Mouse (Mus musculus) retina, embryonic 14.5 days (tissue): ENCODE results near the gene Ly75.

Experiments
- DNase-seq: peaks from one replicate; pipeline ENCODE4 v3.0.0-alpha.2; 2015; ENCODE audit warnings: low spot score

Ly75 gene

DNA sequence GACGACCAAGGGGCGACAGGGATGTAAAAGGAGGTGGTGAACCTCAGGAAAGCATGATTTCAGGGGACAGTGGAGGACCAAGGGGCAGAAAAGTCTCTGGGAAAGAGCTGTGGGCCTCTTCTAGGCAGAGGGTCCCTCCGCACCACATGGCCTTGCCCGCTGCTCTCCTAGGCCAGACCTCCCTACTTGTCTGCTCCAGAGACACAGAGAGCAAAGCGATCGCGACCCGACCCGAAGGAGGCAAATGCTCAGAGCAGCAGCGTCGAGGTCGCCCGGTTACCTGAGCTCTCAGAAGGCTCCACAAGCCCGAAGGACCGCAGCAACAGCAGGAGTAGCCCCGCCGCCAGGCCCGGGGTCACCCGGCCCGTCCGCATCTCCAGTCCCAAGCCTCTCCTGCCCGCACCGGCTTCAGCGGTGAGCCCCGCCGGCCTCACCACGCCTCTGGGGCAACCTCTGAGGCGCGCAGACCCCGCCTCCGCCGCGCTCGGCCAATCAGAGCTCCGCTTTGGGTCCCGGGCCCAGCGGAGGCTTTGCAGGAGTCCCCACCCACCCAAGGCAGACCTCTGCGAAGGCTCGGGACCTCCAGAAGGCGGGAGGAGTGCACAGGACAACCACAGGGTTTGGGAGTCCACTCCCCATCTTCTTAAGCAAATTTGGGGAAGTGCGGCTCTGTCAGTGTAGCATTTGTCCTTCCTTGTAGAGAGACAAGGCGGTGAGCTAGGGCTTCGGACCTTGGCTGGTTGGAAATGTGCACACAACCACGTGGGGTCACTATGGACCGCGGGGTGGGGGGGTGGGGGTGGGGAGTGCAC is at the start of gene Ly75:
Ly75 (minus strand) TSS at position 446 of the 812 bp plus-strand sequence.
- DNase-seq, result peak; percentile 88

DNA sequence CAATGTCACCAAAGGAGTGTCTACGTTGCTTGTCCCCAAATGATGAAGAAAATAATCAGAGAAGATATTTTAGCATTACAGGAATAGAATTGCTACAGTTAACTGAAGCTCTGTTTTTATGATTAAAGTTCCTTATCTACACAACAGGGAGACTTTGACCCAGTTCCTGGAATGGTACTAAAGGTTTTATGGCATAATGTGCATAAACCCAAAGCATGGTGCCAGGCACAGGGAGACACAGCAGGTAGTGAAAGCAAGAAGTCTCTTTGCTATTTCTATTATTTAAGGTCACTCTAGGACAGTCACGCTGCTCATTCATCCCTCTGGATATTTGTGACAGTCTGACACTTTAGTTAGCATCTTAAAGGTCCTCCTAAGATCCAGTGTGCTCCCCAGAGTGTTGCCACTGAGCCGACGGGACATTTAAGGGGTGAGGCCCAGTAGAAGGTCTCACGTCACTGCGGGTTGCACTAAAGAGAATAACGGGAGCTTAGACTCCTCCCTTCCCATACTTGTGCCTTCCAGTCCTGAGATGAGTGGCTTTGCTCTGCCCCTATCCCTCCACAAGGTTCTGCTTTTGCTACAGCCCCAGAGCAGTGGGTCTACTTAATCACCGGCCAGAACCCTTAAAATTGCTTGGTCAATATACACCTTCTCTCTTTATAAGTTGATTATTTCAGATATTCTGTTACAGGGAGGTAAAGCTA is 47.4 kb upstream of the Ly75 start:
- no peak for DNase-seq

DNA sequence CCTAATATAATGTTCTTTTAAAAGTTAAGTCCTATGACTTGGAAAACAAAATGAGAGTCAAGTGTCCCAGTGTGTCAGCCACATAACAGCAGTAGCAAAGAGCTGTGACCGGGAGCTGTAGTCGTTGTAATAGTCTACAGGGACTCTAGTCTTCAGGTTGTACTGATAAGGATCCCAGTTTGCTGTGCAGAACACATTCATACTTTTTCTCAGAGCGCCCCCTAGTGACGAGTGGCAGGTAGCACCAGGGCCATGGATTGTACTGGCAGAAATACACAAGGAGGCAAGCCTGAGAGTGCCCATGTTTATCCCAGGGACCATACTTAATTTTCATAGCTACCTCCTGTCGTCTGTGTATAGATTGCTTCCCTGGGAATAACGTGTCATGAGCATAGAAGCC is 35.0 kb upstream of the Ly75 start:
- peak; percentile 87 for DNase-seq

DNA sequence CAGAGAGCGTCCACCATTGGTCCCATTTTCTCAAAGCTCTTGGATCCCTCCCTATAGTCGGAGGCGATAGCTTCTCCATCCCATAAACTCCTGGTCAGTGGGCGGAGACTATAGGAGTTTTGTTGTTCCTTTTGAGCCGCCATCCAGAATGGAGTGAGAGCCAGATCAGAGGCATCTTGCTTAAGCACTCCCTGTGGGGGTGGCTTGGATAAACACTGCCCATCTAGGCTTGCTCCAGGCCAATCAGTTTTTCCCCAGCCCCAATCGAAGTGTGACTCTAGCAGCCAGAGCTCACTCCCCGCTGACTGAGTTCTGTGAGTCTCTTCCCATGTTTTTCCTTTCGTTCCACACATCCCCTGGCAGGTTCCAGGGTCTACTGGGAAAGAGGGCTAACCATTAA is 31.2 kb upstream of the Ly75 start:
- DNase-seq, result no peak

DNA sequence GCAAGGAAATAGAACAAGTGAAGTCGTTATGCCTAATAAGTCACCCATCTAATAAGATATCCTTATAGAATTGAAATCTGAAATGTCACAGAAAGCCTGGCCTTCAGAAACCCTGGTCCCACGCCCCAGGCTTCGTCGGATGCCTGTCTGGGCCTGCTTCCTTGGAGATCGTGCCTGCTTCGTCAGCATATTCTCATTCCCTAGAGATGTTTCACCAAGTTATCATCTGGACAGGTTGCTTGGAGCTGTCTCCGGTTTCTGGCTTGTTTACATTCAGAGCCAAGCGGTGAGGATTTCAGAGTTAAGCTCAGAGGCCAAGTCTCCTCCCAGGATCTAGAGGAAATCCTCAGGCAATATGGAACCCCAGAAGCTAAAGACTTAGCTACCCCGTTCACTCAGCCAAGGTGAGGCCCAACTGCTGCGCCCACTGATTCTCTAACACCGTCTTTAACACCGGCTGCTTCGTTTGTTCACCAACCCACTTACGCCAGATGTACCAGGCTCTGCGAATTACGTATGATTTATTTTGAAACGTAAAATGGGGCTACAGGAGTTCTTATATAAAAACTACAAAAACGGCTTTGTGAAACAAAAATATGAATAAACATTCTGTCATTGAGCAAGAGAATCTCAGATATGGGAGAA is 30.0 kb upstream of the Ly75 start:
- DNase-seq, result no peak

DNA sequence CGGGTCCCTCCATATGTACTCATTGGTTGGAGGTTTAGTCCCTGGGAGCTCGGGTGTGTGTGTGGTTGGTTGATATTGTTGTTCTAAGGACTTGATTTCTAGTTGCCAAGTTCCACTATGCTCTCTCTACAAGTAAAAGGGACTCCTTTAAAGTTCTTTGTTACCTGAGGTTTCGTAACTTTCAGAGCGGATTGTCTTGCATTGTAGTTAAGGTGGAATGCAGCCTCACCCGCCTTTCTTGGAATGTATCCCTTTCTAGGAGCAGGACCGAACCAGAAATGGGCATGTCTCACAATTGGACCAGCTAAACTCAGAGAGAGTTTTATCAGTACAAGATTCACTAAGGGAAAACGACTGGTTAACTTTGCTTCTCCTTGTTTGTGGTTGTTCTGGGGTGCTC is 28.1 kb upstream of the Ly75 start:
- no peak for DNase-seq

DNA sequence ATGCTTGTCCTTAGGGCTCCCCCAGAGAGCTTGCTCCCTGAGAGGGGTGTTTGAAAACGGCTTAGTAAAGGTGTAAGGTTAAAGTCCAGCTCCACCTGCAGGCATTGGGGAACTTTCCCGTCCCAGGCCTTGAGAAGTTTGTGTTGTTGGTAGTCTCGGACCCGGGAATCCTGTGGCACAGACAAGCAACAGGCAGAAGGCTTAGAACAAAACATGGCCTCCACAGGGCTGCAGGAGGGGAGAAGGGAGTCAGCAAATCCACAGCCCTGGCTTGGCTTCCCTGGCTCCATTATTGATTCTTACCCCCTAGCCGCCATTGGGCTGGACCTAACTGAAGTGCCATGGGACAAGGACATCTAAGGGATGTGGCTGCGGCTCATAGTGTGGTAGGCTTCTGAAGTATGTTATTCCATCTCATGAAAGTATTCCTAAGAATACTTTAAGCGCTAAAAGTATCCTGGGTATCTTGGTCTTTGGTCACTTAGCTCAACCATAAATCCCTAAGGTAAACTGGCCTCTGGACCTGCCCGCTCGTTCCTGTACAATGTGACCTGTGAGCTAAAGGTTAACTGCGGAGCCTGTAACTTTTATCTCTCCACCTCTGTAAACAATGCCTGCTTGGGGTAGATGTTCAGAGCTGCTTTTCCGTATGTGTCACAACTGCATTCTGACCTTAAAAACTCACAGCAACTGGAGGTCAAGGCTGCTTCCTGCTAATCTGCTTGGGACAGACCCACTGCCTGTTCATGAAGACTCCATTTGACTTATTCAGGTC is 27.1 kb upstream of the Ly75 start:
- DNase-seq, result no peak

DNA sequence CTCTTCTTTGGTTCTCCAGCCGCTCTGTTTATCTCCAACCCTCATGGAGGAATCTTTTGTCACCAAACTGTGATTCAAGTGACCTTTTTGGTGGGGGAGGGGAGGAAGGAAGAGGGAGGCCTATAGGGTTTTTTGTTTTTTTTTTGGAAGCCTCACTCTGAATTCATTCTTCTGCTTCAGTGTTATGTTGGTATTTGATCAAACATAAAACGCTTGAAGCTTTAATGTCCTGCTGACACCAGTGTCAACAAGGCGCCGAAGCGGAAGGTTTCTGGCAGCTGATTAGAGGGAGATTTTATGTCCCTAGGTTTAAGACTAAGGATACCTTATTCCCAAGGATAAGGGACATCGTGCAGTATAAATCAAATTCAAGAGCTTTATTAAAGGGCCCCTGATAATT is 26.1 kb upstream of the Ly75 start:
- peak; percentile 35 for DNase-seq

DNA sequence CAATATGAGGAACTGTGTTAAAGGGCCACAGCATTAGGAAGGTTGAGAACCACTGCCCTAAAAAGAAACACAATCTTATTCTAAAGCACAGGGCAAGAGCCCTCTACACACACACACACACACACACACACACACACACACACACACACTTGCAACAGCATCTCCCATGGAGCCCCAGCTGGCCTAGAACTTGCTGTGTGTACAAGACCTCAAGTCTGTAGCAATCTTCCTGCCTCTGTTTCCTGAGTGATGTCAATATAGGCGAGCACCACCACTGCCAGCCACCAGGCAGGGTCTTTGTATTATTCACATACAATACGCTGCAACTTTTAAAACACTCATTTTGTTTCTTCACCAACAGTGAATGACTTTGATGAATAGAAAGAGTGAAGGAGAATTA is 24.3 kb upstream of the Ly75 start:
- DNase-seq, result no peak

DNA sequence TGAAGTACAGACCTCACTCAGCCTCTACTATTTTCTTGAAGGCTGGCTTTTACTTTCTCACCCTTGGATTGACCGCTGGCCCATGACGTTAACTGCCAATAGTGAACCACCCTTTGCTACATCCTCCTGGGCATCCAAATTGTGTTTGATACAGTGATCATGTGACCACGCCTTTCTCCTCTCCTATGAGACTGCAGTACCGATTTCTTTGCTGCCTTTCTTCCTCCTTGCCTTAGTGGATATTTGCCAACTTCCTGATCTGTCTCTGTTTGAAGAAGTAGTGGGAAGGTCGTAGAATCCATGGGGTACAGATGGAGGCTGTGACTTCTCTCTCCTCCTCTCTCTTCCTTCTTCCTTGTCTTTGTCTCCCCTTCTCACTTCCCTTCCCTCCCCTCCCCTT is 22.3 kb upstream of the Ly75 start:
- no peak for DNase-seq

DNA sequence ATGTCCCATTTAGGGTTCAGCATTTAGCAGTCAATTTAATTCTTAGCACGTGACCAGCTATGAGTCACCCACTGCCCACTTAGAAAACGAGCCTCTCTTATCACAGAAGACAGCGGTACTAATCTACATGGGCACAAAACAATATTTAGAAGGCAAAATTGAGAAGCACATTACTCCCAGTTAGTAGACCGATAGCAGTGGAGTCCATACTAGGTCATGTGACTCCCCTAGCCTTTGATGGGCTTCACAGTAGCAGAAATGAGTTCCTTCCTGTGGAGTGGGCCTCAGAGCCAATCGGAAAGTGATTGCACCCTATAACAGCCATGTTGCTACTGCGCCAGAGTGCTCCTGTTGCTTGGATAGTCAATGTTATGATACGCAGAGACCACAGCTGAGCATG is 21.7 kb upstream of the Ly75 start:
- DNase-seq, result no peak

DNA sequence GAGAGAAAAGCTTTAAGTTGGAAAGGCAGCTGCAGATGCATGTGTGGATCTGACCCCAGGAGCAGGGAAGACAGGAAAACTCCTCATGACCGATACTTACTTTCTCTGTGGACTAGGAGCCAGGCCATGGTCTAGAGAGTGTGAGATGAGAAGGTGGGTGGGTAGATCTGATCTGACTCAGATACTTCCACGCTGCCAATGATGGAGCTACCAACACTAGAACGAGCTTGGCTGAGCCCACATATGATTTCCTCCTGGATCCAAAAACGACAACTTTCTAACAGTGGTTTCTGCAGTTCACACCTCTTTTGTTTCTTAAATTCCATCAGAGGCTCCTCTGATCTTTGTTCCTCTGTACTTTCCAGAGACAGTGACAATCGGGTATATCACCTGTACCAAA is 18.6 kb upstream of the Ly75 start:
- DNase-seq, result no peak

DNA sequence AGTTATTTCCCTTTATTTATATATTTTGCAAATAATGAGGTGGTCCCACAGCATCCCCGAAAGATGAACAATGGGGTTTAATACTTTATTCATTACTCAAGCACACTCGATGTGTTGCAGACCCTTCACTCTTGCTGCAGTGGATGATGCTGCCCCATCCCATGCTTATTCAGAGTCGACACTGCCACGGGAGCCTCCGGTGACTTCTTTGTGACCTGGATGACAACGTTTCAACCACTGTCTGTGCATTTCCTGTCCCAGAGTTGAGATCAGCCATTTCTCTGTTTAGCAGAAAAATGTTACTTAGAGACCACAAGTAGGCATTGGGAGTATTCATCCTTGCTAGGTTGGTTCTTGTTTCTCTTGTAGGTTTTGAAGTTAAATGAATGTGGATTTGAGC is 10.7 kb upstream of the Ly75 start:
- DNase-seq, result no peak

DNA sequence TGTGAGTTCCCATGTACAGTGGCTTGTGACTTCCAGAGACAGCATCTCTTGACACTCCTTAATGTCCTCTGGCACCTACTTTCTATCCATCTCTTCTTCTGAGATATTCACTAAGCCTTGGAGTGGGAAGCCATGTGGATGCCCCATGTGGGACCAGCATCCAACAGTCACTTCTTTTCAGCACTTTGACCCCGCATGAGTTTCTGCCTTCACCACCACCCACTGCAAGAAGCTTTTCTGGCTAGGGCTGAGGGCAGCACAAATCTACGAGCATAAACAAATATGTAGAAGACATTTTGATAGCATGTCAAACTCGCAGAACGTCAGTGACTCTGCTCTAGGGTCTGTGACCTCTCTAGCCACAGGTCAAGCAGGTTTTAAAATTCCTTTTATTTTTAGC is 9.2 kb upstream of the Ly75 start:
- DNase-seq, result no peak

DNA sequence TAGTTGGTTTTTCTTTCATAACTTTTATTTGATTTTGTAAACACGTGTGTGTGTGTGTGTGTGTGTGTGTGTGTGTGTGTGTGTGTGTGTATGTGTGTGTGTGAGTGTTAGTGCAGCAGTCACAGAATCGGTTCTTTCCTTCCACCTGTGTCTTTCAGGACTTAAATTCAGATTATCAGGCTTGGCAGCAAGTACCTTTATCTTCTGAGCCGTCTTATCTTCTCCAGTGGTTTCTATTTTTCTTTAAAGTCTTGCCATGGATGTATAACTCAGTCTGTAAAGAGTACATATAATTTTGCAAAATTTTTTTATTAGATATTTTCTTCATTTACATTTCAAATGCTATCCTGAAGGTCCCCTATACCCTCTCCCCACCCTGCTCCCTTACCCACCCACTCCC is 4.3 kb upstream of the Ly75 start:
- no peak for DNase-seq

DNA sequence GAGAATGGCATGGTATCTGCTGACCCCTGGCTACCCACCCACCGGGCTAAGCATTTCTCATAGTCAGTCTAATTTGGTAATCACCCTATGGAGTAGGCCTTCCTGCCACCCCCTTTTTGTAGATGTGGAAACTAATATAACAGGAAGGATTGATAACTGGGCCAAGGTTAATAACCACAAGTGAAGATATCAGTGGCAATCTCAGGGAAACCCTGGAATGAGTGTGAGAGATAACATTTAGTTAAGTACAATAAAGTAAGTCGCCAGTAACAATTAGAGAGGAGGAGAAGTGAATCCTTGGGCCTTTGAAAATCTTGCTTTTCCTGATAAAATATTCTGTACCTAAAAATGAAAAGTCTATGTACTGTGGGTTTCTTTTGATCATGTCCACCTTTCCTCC is 3.7 kb upstream of the Ly75 start:
- DNase-seq, result no peak

DNA sequence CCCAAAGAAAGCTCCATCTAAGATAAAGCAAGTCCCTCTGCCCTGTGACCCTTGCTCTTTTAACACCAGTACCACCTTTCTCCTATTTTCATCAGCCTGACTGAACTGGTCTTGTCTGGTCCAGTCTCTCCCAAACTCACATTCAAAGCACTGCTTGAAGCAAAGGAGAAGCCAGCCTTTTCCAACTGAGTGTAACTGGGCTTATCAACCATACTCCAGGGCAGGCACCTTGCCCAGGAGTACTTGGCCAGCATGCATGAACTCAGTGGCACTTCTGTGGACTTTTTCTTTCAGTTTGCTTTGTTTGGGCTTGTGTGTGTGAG is 1.6 kb upstream of the Ly75 start:
- DNase-seq, result no peak

DNA sequence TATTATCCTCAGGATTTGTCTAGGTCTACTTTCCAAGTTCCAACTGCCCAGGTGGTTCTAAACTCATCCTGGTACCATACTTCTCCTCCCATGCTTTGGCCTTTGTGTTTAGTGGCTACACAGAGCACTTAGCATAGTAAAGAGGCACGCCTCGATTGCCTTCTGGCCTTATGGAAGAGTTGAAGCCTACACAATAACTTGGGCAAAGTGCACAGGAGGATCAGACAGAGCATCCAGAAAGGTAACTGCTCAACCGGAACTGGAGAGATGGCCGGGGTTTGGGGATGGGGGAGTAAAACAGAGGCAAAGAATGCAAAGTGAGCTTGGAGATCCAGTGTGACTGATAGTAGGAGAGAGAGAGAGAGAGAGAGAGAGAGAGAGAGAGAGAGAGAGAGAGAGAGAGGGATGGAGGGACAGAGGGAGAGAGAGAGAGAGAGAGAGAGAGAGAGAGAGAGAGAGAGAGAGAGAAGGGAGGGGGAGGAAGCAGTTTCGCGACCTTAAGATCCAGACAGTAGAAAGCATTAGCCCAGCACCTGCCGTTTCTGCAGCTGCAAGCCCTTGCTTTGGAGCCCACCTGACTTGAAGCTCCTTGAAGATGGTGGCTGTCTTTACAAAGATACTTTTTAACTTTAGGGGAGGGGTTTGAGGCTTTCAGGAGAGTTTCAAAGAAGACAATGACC is 1.1 kb upstream of the Ly75 start:
- no peak for DNase-seq

DNA sequence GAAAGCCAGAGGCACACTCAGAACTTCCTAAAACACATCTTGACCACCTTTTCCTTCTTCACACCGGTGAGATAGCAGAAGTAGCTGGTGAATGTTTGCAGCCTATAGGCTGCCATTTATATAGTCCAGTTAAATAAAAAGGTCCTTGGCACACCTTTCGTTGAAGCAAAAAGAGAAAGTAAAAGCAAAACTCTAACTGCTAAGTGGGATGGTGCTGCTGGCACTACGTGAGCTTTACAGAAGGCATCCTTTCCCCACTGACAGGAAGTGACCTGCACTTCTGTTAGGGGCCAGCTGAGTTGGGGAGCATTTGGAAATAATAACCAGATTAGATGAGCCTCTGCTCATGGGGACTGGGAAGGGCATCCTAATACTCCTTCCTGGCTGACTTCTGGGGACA is 757 bp downstream of the Ly75 start:
- no peak for DNase-seq

DNA sequence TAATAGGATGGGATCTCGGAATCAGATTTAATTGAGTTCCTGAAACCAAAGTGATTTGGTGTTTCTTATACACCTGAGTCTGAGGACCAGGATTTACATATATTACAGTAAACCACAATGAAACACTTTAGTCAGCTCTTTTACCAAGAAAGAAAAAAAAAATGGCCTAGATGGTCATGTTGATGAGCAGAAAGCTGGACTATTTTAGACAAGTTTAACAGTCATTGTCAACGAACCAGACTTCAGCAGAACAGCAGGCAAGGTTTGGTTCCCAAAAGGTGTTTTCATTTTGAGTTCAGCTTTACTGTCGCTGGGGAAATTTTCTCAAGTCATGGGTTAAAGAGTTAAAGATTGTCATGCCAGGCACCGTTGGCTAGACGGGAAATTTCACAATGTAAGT is 5.8 kb downstream of the Ly75 start:
- DNase-seq, result no peak

DNA sequence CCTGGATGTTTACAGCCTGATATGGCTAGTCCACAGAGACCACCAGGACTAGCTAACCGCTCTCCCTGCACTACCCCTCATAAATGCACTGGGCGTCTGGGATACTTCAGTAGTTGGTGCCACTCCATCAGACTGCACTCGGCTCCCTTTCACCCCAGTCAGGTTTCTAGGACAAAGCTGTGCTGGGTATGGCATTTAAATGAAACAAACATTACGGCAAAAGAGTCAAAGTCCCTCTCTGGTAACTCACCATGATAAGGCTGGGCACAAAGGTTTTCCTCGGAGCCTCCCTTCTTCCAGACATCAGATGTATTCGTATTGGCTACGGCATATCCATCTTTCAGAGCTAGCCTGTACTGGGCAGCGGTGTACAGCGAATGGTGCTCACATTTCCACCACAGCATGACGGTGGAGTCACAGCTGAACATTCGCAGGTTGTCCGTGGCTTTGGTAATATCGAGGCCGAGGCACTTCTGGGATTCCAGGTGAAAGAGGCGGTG is 7.4 kb downstream of the Ly75 start:
- no peak for DNase-seq

DNA sequence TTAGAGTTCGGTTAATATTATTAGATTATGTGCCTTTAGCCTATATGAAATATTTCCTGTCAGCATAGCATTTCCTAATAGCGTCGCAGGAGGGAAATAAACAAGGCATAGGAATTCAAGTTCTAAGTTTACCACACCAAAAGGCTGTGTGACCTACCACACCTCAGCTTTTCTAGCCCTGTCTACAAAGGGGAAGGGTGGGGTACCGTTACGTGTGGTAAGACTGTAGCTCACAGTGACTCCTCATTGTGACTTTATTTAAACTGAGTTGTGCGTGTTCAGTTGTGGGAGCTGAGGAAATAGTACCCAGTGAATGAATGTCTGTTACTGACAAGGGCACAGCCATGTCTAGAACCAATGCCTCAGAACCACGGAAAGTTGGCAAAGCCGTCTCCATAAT is 8.0 kb downstream of the Ly75 start:
- no peak for DNase-seq
